Mouse (Mus musculus): ENCODE results near the gene Ugp2.

DNA sequence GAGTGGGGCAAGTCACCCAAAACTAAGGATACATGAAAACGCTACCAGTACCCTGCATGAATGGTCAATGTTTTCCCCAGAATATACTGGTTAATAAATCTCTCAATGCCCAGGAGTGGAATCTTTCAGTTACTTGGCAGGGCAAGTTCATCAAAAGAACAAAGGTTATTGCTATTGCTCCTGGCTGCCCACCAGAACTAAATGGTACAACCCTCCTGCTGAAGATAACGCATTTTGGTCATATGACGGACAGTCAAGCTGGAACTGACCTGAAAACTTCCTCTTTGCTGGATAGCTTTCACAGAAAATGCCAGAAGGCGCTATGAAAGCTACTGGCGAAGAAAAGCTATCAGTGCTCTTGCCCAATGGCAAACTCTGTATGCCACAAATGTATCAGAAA is 45.2 kb downstream of the Ugp2 start:
- TF ChIP-seq CTCF (IDR thresholded peaks at IDR 0.05; ENCODE audit: borderline replicate concordance, control insufficient read depth, extremely low read depth, insufficient read depth, low read length, poor library complexity) = no peak
- no peak for TF ChIP-seq POLR2A (IDR thresholded peaks at IDR 0.05; ENCODE audit: control insufficient read depth, extremely low read depth, insufficient read depth, low read length, poor library complexity)

All from thymus, adult 2 months (tissue).